Mouse (Mus musculus): ENCODE measurements around the gene Gad2. TPM values are rescaled to one million over a fixed set of nuclear protein-coding genes. Genes with fewer than 3 reads are reported as not detected.

The Gad2 gene
- polyA plus RNA-seq, 1 experiment from 2014 or later, result 68.3 TPM

- WGBS, result 90% methylated on average over 1 of the region's 1 CpGs
- Histone ChIP-seq H3K36me3 (peaks cover 42% of the 10 kb centered on the region), H3K27ac (no peak overlapping the region), H3K4me2 (no peak overlapping the region), H3K27me3 (no peaks in the 10 kb centered on the region), H3K4me3 (no peak overlapping the region), H3K4me1 (replicated peaks) (no peaks in the 10 kb centered on the region), H3K9me3 (no peaks in the 10 kb centered on the region), H3K9ac (no peak overlapping the region)
- no peak for ATAC-seq (ENCODE audit: low FRiP score)
Measured at GRCm38 (mm10) chr2:22671348-22671747, 49.3 kb downstream of the Gad2 start.

DNA sequence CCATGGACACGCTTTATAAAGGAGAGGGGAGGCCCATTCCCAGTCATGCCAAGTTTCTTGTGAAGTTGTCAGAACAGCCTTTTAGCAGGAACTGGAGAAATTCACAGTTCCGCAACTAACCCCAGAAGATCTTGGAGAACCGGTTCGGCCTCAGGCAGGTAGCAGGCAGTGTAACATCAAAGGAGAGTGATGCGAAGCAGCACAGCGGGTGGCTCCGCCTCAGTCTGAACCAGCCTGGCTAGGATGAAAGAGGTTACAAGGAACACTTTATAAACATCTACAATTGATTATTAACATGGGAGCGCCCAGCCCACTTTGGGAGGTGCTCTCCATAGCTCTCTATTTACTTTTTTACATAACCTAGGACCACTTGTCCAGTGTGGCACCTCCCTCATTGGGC lies 55.1 kb downstream of the Gad2 start:
- H3K27ac ChIP-seq, result no peak overlapping the region
- ATAC-seq (ENCODE audit: low FRiP score), result no peak
- H3K27me3 ChIP-seq, result no peaks in the 10 kb centered on the region
- WGBS, result 39% methylated on average over 8 of the region's 8 CpGs
- no peak overlapping the region for H3K9ac ChIP-seq
- no peak overlapping the region for H3K4me3 ChIP-seq
- no peaks in the 10 kb centered on the region for H3K4me1 ChIP-seq (replicated peaks)
- no peaks in the 10 kb centered on the region for H3K9me3 ChIP-seq
- peaks cover 34% of the 10 kb centered on the region for H3K36me3 ChIP-seq
- H3K4me2 ChIP-seq, result no peak overlapping the region

DNA sequence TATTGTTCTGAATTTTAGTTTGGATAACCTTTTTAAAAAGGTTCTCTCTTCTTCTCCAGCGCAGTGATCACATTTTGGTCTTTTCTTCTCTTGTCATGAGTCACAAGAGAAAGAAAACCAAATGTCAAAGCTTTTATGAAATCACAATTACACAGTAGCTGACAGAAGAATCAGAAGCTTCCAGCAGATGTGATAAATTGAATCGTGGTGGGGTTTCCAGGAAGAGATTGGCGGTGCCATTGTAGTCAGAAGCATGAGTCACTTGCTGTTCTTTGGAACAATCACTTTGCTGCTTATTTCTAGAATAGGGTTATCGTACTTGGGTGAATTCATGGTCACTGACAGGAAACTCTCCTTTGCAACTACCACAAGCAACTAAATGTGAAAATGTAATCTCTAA lies 57.9 kb downstream of the Gad2 start:
- Histone ChIP-seq H3K27me3 (no peaks in the 10 kb centered on the region), H3K4me1 (replicated peaks) (0 out of 2 replicates have a peak, but pooled peaks cover 6% of the 10 kb centered on the region), H3K9ac (no peak overlapping the region), H3K4me2 (no peak overlapping the region), H3K4me3 (no peak overlapping the region), H3K27ac (no peak overlapping the region), H3K36me3 (peaks cover 30% of the 10 kb centered on the region), H3K9me3 (no peaks in the 10 kb centered on the region)
- WGBS, result 37% methylated on average over 4 of the region's 4 CpGs
- ATAC-seq (ENCODE audit: low FRiP score), result no peak

GRCm38 (mm10) chr2:22689969-22690368 lies 68.0 kb downstream of the Gad2 start:
- no peaks in the 10 kb centered on the region for H3K9me3 ChIP-seq
- 80% methylated on average over 7 of the region's 7 CpGs for WGBS
- no peak overlapping the region for H3K4me2 ChIP-seq
- no peaks in the 10 kb centered on the region for H3K27me3 ChIP-seq
- H3K9ac ChIP-seq, result no peak overlapping the region
- no peak for ATAC-seq (ENCODE audit: low FRiP score)
- H3K4me1 ChIP-seq (replicated peaks), result no peaks in the 10 kb centered on the region
- no peak overlapping the region for H3K4me3 ChIP-seq
- H3K27ac ChIP-seq, result no peak overlapping the region
- H3K36me3 ChIP-seq, result peaks cover 43% of the 10 kb centered on the region

GRCm38 (mm10) chr2:22704780-22705727 lies 83.0 kb downstream of the Gad2 start:
- no peaks in the 10 kb centered on the region for H3K36me3 ChIP-seq
- H3K27me3 ChIP-seq, result no peaks in the 10 kb centered on the region
- H3K4me2 ChIP-seq, result no peak overlapping the region
- peaks cover 14% of the 10 kb centered on the region; the same call in 1 of the 2 replicates for H3K4me1 ChIP-seq (replicated peaks)
- no peak overlapping the region for H3K4me3 ChIP-seq
- WGBS, result 64% methylated on average over 4 of the region's 4 CpGs
- no peak overlapping the region for H3K9ac ChIP-seq
- H3K27ac ChIP-seq, result peak overlapping the region; percentile 20
- H3K9me3 ChIP-seq, result no peaks in the 10 kb centered on the region
- ATAC-seq (ENCODE audit: low FRiP score), result no peak; the same call in 1 of the 2 replicates

- Histone ChIP-seq H3K4me2 (no peak overlapping the region), H3K4me1 (replicated peaks) (peaks cover 14% of the 10 kb centered on the region; the same call in 1 of the 2 replicates), H3K9me3 (no peaks in the 10 kb centered on the region), H3K27ac (no peak overlapping the region), H3K4me3 (no peak overlapping the region), H3K27me3 (no peaks in the 10 kb centered on the region), H3K36me3 (no peaks in the 10 kb centered on the region), H3K9ac (no peak overlapping the region)
- peak; percentile 46; the same call in 1 of the 2 replicates for ATAC-seq (ENCODE audit: low FRiP score)
- WGBS, result 38% methylated on average over 3 of the region's 3 CpGs
Measured at GRCm38 (mm10) chr2:22706233-22706632, 84.2 kb downstream of the Gad2 start.

DNA sequence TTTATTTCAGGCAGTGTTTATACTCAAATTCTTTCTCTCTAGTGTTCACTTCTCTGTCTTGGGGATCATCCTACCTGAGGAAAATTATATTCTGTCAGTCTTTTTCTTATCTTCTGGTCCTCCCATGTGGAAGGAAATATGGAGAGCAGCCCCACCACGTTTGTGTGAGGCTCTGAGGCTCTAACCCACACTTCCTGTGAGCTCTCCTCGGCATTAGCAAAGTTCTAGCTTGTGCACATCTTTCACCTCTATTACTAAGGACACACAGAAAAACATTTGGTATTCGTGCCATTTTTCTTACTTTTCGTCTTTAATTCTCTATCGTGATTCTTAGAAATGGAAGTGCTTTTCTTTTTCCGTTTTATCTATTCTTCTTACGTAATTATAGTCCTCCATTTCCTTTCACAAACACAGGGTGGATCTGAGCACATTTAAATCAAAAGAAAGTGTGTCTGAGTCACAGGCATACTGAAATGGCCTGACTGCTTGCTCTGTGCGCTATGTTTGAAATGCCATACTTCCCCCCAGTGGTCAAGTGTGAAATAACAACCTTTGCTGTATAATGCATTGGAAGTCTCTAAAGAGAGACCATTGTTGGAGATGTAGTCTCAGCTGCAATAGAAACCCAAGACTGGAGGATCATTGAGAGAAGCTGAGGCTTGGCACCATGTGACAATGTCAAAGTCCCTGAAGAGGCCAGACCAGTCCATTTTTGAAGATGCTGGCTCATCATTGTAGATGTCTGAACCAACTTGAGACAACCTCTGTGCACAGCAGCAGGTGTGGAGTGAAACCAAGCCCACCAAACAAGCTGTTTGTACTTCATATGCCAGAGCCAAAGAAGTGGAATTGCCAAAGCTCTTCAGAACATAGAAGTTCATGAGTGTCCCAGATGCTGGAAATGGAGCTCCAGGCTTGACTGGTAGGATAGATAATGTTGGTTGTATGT lies 99.8 kb downstream of the Gad2 start:
- Histone ChIP-seq H3K9ac (no peak overlapping the region), H3K27me3 (no peaks in the 10 kb centered on the region), H3K4me2 (no peak overlapping the region), H3K36me3 (no peaks in the 10 kb centered on the region), H3K4me1 (replicated peaks) (peaks cover 4% of the 10 kb centered on the region; the same call in 1 of the 2 replicates), H3K9me3 (no peaks in the 10 kb centered on the region), H3K4me3 (no peak overlapping the region), H3K27ac (peak overlapping the region; percentile 44; the same call in 1 of the 2 replicates)
- ATAC-seq (ENCODE audit: low FRiP score), result peak; percentile 94
- WGBS, result 31% methylated on average over 8 of the region's 8 CpGs

GRCm38 (mm10) chr2:22723927-22724534 lies 102.0 kb downstream of the Gad2 start:
- Histone ChIP-seq H3K4me2 (no peak overlapping the region), H3K4me1 (replicated peaks) (peaks cover 4% of the 10 kb centered on the region; the same call in 1 of the 2 replicates), H3K4me3 (no peak overlapping the region), H3K9me3 (no peaks in the 10 kb centered on the region), H3K36me3 (no peaks in the 10 kb centered on the region), H3K27me3 (no peaks in the 10 kb centered on the region), H3K9ac (no peak overlapping the region), H3K27ac (no peak overlapping the region)
- 83% methylated on average over 3 of the region's 3 CpGs for WGBS
- no peak for ATAC-seq (ENCODE audit: low FRiP score)

- Histone ChIP-seq H3K27me3 (no peaks in the 10 kb centered on the region), H3K9ac (no peak overlapping the region), H3K4me3 (no peak overlapping the region), H3K4me2 (no peak overlapping the region), H3K36me3 (no peaks in the 10 kb centered on the region), H3K4me1 (replicated peaks) (no peaks in the 10 kb centered on the region), H3K27ac (no peak overlapping the region), H3K9me3 (no peaks in the 10 kb centered on the region)
- 75% methylated on average over 1 of the region's 1 CpGs for WGBS
- ATAC-seq (ENCODE audit: low FRiP score), result no peak
Measured at GRCm38 (mm10) chr2:22727113-22727512, 105.1 kb downstream of the Gad2 start.

- Histone ChIP-seq H3K4me3 (no peak overlapping the region), H3K27ac (no peak overlapping the region), H3K9me3 (no peaks in the 10 kb centered on the region), H3K36me3 (no peaks in the 10 kb centered on the region), H3K27me3 (no peaks in the 10 kb centered on the region), H3K9ac (no peak overlapping the region), H3K4me1 (replicated peaks) (no peaks in the 10 kb centered on the region), H3K4me2 (no peak overlapping the region)
- no peak for ATAC-seq (ENCODE audit: low FRiP score)
- WGBS, result 84% methylated on average over 2 of the region's 2 CpGs
Measured at GRCm38 (mm10) chr2:22736134-22736533, 114.1 kb downstream of the Gad2 start.

DNA sequence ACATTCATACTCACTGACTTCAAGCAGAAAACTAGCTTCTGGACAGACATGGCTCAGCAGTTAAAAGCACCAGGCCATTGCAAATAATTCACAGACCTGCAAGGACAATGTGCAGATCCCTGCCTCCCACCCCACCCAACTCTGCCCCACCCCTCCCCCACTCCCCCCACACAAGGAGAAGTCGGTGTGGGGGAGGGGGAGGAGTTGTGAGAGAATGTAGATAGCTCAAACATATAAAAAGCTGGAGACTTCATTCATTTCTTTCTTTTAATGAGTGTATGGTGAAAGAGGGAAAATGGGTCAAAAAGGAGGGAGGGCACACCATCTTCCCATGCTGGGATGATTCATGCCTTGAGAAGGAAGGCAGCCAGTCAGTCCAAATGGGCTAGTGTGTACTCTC lies 117.4 kb downstream of the Gad2 start:
- Histone ChIP-seq H3K4me1 (replicated peaks) (peaks cover 3% of the 10 kb centered on the region; the same call in 1 of the 2 replicates), H3K4me2 (no peak overlapping the region), H3K9ac (no peak overlapping the region), H3K9me3 (no peaks in the 10 kb centered on the region), H3K27ac (no peak overlapping the region), H3K4me3 (no peak overlapping the region), H3K27me3 (no peaks in the 10 kb centered on the region), H3K36me3 (no peaks in the 10 kb centered on the region)
- no peak for ATAC-seq (ENCODE audit: low FRiP score)
- 52% methylated on average over 1 of the region's 1 CpGs for WGBS

DNA sequence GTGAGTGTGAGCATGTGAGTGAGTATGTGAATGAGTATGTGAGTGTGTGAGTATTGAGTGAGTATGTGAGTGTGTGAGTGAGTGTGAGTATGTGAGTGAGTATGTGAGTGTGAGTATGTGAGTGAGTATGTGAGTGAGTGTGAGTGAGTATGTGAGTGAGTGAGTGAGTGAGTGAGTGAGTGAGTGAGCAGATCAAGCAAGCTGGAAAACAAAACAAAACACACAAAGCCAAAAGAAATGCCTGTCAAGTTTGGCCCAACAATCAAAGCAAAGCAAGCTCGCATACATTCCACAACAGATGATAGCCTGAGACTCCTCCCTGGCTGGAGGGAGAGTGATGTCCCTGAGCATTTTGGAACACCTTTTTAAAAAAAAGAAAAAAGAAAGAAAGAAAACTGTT lies 118.4 kb downstream of the Gad2 start:
- H3K27me3 ChIP-seq, result no peaks in the 10 kb centered on the region
- no peak overlapping the region for H3K27ac ChIP-seq
- no peaks in the 10 kb centered on the region for H3K9me3 ChIP-seq
- no peak for ATAC-seq (ENCODE audit: low FRiP score)
- H3K9ac ChIP-seq, result no peak overlapping the region
- H3K4me2 ChIP-seq, result no peak overlapping the region
- no peaks in the 10 kb centered on the region for H3K36me3 ChIP-seq
- 63% methylated on average over 1 of the region's 1 CpGs for WGBS
- H3K4me3 ChIP-seq, result no peak overlapping the region
- H3K4me1 ChIP-seq (replicated peaks), result peaks cover 3% of the 10 kb centered on the region; the same call in 1 of the 2 replicates
